Mouse (Mus musculus): Measurements from ENCODE around the gene AI481877.

- TF ChIP-seq CTCF (IDR thresholded peaks at IDR 0.05; ENCODE audit: low read depth) (no peak), EP300 (IDR thresholded peaks at IDR 0.05; ENCODE audit: low read depth) (no peak)
Observed at GRCm38 (mm10) chr4:59104166-59104565, 34.6 kb downstream of the AI481877 start.

All from liver, embryonic 14.5 days (tissue).